ENCODE assay signal across 10 mouse cellular contexts in genomic region chr5:66957656-66958055, GRCm38 (mm10).
"Had no signal": no experiment of that assay in that cellular context is flagged by ENCODE, and none has a peak within 500 bp of the region (broad histone marks: within the 10 kb centered on the region; RNA-seq: fewer than 3 reads in every experiment).

No protein-coding gene starts in this region.

- H3K4me2 ChIP-seq: lung, embryonic 15.5 days; midbrain, embryonic 12.5 days had no signal

- H3K9ac ChIP-seq: liver, embryonic 14.5 days; lung, embryonic 15.5 days; midbrain, embryonic 12.5 days had no signal

- DNase-seq: kidney, adult 11 months; kidney, adult 9 months; kidney, postnatal 36 days; left cerebral cortex, postnatal 4 days; right cerebral cortex, postnatal 14 days; thymus, postnatal 4 days had no signal

- H3K27me3 ChIP-seq: lung, embryonic 15.5 days; midbrain, embryonic 12.5 days had no signal

- H3K4me3 ChIP-seq: lung, embryonic 15.5 days; midbrain, embryonic 12.5 days had no signal

- H3K9me3 ChIP-seq: lung, embryonic 15.5 days; midbrain, embryonic 12.5 days had no signal

- H3K27ac ChIP-seq: kidney, postnatal 0 days; liver, embryonic 14.5 days; lung, embryonic 15.5 days; midbrain, embryonic 12.5 days had no signal

- H3K4me1 ChIP-seq: midbrain, embryonic 12.5 days had no signal
